In genomic region chr10:91122646-91123045, GRCm38 (mm10) we compare ENCODE assay signal across 8 mouse cellular contexts. TPM values are rescaled to one million over a fixed set of nuclear protein-coding genes. Genes with fewer than 3 reads are reported as not detected.
DNase-seq lines count a peak whose midpoint lies in the region; ATAC-seq and TF ChIP-seq lines count a peak whose summit lies in the region.

No protein-coding gene starts in this region.

- peaks cover 9% of the 10 kb centered on the region; the same call in 1 of the 2 replicates for H3K79me2 ChIP-seq in liver, adult 2 months (ENCODE audit: control insufficient read depth, insufficient read depth, low read length)

- H3K27me3 ChIP-seq in liver, adult 2 months (ENCODE audit: control insufficient read depth, insufficient read depth, low read length) = no peaks in the 10 kb centered on the region
- H3K27me3 ChIP-seq in intestine, embryonic 15.5 days (replicated peaks) = no peaks in the 10 kb centered on the region
- no peaks in the 10 kb centered on the region for H3K27me3 ChIP-seq in neural tube, embryonic 13.5 days

- no peak for ATAC-seq in intestine, embryonic 15.5 days
- no peak for ATAC-seq in neural tube, embryonic 13.5 days (ENCODE audit: low read depth)

- TF ChIP-seq POLR2A in liver, adult 2 months (IDR thresholded peaks at IDR 0.05; ENCODE audit: extremely low read depth, insufficient read depth, low read length) = no peak

- peak overlapping the region; percentile 71; the same call in 1 of the 2 replicates for H3K4me3 ChIP-seq in liver, adult 2 months (ENCODE audit: insufficient read depth, low read depth, low read length)
- H3K4me3 ChIP-seq in brown adipose tissue, adult 24 weeks (ENCODE audit: insufficient read depth, low read depth, low read length) = peak overlapping the region; percentile 86
- peak overlapping the region; percentile 95 for H3K4me3 ChIP-seq in intestine, embryonic 15.5 days (replicated peaks)
- H3K4me3 ChIP-seq in neural tube, embryonic 13.5 days = peak overlapping the region; percentile 100

- no peak for TF ChIP-seq CTCF in liver, adult 2 months (IDR thresholded peaks at IDR 0.05; ENCODE audit: low read depth, low read length)

- H3K4me2 ChIP-seq in intestine, embryonic 15.5 days (replicated peaks) = peak overlapping the region; percentile 57
- peak overlapping the region; percentile 67 for H3K4me2 ChIP-seq in neural tube, embryonic 13.5 days

- 5% methylated on average over 6 of the region's 6 CpGs for WGBS in liver, adult 2 months
- 27% methylated on average over 6 of the region's 6 CpGs for WGBS in intestine, embryonic 15.5 days
- 32% methylated on average over 6 of the region's 6 CpGs for WGBS in neural tube, embryonic 13.5 days

- no peak for DNase-seq in liver, adult 2 months (ENCODE audit: extremely low read depth, low read depth, low spot score)
- DNase-seq in liver = no peak
- DNase-seq in cerebellum, adult 9-11 months = no peak
- no peak for DNase-seq in right cerebral cortex, postnatal 4 days
- no peak for DNase-seq in natural killer cell, adult 2 months (ENCODE audit: low spot score in 2 of 2)

- no peak overlapping the region; the same call in 1 of the 2 replicates for H3K9ac ChIP-seq in liver, adult 2 months (ENCODE audit: low read depth, low read length)
- peak overlapping the region; percentile 98 for H3K9ac ChIP-seq in intestine, embryonic 15.5 days
- peak overlapping the region; percentile 100 for H3K9ac ChIP-seq in neural tube, embryonic 13.5 days

- H3K27ac ChIP-seq in liver, adult 2 months (replicated peaks; ENCODE audit: insufficient read depth, low read depth, low read length) = no peak overlapping the region
- peak overlapping the region; percentile 97 for H3K27ac ChIP-seq in brown adipose tissue, adult 24 weeks (replicated peaks; ENCODE audit: low read depth, low read length)
- H3K27ac ChIP-seq in intestine, embryonic 15.5 days = no peak overlapping the region
- H3K27ac ChIP-seq in neural tube, embryonic 13.5 days (replicated peaks) = no peak overlapping the region

- peaks cover 5% of the 10 kb centered on the region; the same call in 1 of the 2 replicates for H3K4me1 ChIP-seq in liver, adult 2 months (ENCODE audit: control insufficient read depth, insufficient read depth, low read length)
- H3K4me1 ChIP-seq in brown adipose tissue, adult 24 weeks (ENCODE audit: control insufficient read depth, insufficient read depth, insufficient read length, low read length) = peaks cover 2% of the 10 kb centered on the region; the same call in 1 of the 2 replicates
- no peaks in the 10 kb centered on the region for H3K4me1 ChIP-seq in intestine, embryonic 15.5 days (replicated peaks)
- H3K4me1 ChIP-seq in neural tube, embryonic 13.5 days (replicated peaks) = peaks cover 24% of the 10 kb centered on the region

- peaks cover 36% of the 10 kb centered on the region for H3K36me3 ChIP-seq in liver, adult 2 months (ENCODE audit: control insufficient read depth, insufficient read depth, low read length)
- H3K36me3 ChIP-seq in intestine, embryonic 15.5 days = peaks cover 15% of the 10 kb centered on the region
- peaks cover 42% of the 10 kb centered on the region for H3K36me3 ChIP-seq in neural tube, embryonic 13.5 days

- no peaks in the 10 kb centered on the region for H3K9me3 ChIP-seq in intestine, embryonic 15.5 days
- H3K9me3 ChIP-seq in neural tube, embryonic 13.5 days = no peaks in the 10 kb centered on the region

RNA-seq across cellular contexts. Expression of gene Slc25a3, which starts 1.2 kb away (rescaled TPM):
- 222 and 288 TPM in 2 replicates for total RNA-seq in liver, adult 2 months (2014; rRNA removed)
- polyA plus RNA-seq in liver, adult 2 months (2012; rRNA removed) = 269 and 371 TPM in 2 replicates
- 491 and 596 TPM in 2 replicates for polyA plus RNA-seq in brown adipose tissue, adult 24 weeks (2012; ENCODE audit: insufficient read depth, insufficient read length, missing spikeins)
- polyA plus RNA-seq in intestine, embryonic 15.5 days (2015; fragmentation: Nextera tagmentation; extraction: Ambion mirVana) = 611 and 651 TPM in 2 replicates
- polyA plus RNA-seq in neural tube, embryonic 13.5 days (2015; fragmentation: Nextera tagmentation; extraction: Ambion mirVana) = 521 and 534 TPM in 2 replicates

RNA-seq across cellular contexts. Expression of gene Ikbip, which starts 39.9 kb away (rescaled TPM):
- total RNA-seq in liver, adult 2 months (2014; rRNA removed) = 6.9 TPM in 2 replicates
- polyA plus RNA-seq in liver, adult 2 months (2012; rRNA removed) = 0.38 and 0.77 TPM in 2 replicates
- polyA plus RNA-seq in brown adipose tissue, adult 24 weeks (2012; ENCODE audit: insufficient read depth, insufficient read length, missing spikeins) = 20.3 and 23.8 TPM in 2 replicates
- polyA plus RNA-seq in intestine, embryonic 15.5 days (2015; fragmentation: Nextera tagmentation; extraction: Ambion mirVana) = 37.2 and 40.0 TPM in 2 replicates
- 23.5 and 26.6 TPM in 2 replicates for polyA plus RNA-seq in neural tube, embryonic 13.5 days (2015; fragmentation: Nextera tagmentation; extraction: Ambion mirVana)

RNA-seq across cellular contexts. Expression of gene Apaf1, which starts 40.1 kb away (rescaled TPM):
- 3.1 and 3.4 TPM in 2 replicates for total RNA-seq in liver, adult 2 months (2014; rRNA removed)
- polyA plus RNA-seq in liver, adult 2 months (2012; rRNA removed) = 0.80 and 1.6 TPM in 2 replicates
- polyA plus RNA-seq in brown adipose tissue, adult 24 weeks (2012; ENCODE audit: insufficient read depth, insufficient read length, missing spikeins) = 2.5 and 2.9 TPM in 2 replicates
- 20.6 and 21.3 TPM in 2 replicates for polyA plus RNA-seq in intestine, embryonic 15.5 days (2015; fragmentation: Nextera tagmentation; extraction: Ambion mirVana)
- 16.2 and 18.4 TPM in 2 replicates for polyA plus RNA-seq in neural tube, embryonic 13.5 days (2015; fragmentation: Nextera tagmentation; extraction: Ambion mirVana)

RNA-seq across cellular contexts. Expression of gene Tmpo, which starts 58.5 kb away (rescaled TPM):
- total RNA-seq in liver, adult 2 months (2014; rRNA removed) = 38.4 and 43.3 TPM in 2 replicates
- polyA plus RNA-seq in liver, adult 2 months (2012; rRNA removed) = 10.7 and 12.1 TPM in 2 replicates
- 10.0 and 16.6 TPM in 2 replicates for polyA plus RNA-seq in brown adipose tissue, adult 24 weeks (2012; ENCODE audit: insufficient read depth, insufficient read length, missing spikeins)
- polyA plus RNA-seq in intestine, embryonic 15.5 days (2015; fragmentation: Nextera tagmentation; extraction: Ambion mirVana) = 165 and 209 TPM in 2 replicates
- polyA plus RNA-seq in neural tube, embryonic 13.5 days (2015; fragmentation: Nextera tagmentation; extraction: Ambion mirVana) = 111 and 141 TPM in 2 replicates

Comparison
In these comparisons a context has a peak if more than half of its experiments do, and no peak if none do; other contexts are left out.
1. RNA of gene Ikbip, which starts 39.9 kb away (polyA plus RNA-seq): 37.2 to 40.0 TPM in intestine, embryonic 15.5 days, 20.3 to 23.8 TPM in brown adipose tissue, adult 24 weeks and 23.5 to 26.6 TPM in neural tube, embryonic 13.5 days; 0.38 to 0.77 TPM in liver, adult 2 months; every median in the first group is over 10 times any median in the second.
2. Peak in every context shown above with its lines, with median percentiles within 50 percentile points of each other: H3K4me3 ChIP-seq.